Mouse (Mus musculus): ENCODE measurements around the gene Pmfbp1. TPM values are rescaled to one million over a fixed set of nuclear protein-coding genes. Genes with fewer than 3 reads are reported as not detected.

Gene Pmfbp1
- polyA plus RNA-seq, 1 experiment = 0.13 TPM

GRCm38 (mm10) chr8:109578900-109579301, 85.1 kb downstream of the Pmfbp1 start, which contains the start of gene Hp:
Hp (minus strand) TSS chr8:109579172.
- Histone ChIP-seq H3K4me3 (ENCODE audit: insufficient read depth, low read length) (no peak within 1 kb of the TSS), H3K27ac (ENCODE audit: insufficient read depth, low read length) (no peak within 1 kb of the TSS), H3K4me1 (ENCODE audit: control insufficient read depth, insufficient read depth, low read length) (no peaks in the 10 kb centered on the region)
- no peak for TF ChIP-seq POLR2A (IDR thresholded peaks at IDR 0.05; ENCODE audit: extremely low read depth, insufficient read depth, low read length)
- no peak for TF ChIP-seq CTCF (IDR thresholded peaks at IDR 0.05; ENCODE audit: extremely low read depth, insufficient read depth, low read length)

- no peaks in the 10 kb centered on the region for H3K4me1 ChIP-seq (ENCODE audit: control insufficient read depth, insufficient read depth, low read length)
- H3K4me3 ChIP-seq (ENCODE audit: insufficient read depth, low read length) = no peak overlapping the region
- no peak overlapping the region for H3K27ac ChIP-seq (ENCODE audit: insufficient read depth, low read length)
- TF ChIP-seq POLR2A (IDR thresholded peaks at IDR 0.05; ENCODE audit: extremely low read depth, insufficient read depth, low read length) = no peak
- TF ChIP-seq CTCF (IDR thresholded peaks at IDR 0.05; ENCODE audit: extremely low read depth, insufficient read depth, low read length) = no peak
Observed at GRCm38 (mm10) chr8:109584293-109584692, 90.5 kb downstream of the Pmfbp1 start.

GRCm38 (mm10) chr8:109584830-109585229, 91.0 kb downstream of the Pmfbp1 start:
- Histone ChIP-seq H3K4me3 (ENCODE audit: insufficient read depth, low read length) (no peak overlapping the region), H3K27ac (ENCODE audit: insufficient read depth, low read length) (no peak overlapping the region), H3K4me1 (ENCODE audit: control insufficient read depth, insufficient read depth, low read length) (no peaks in the 10 kb centered on the region)
- TF ChIP-seq CTCF (IDR thresholded peaks at IDR 0.05; ENCODE audit: extremely low read depth, insufficient read depth, low read length) (no peak), POLR2A (IDR thresholded peaks at IDR 0.05; ENCODE audit: extremely low read depth, insufficient read depth, low read length) (no peak)

GRCm38 (mm10) chr8:109585652-109586051, 91.8 kb downstream of the Pmfbp1 start:
- TF ChIP-seq POLR2A (IDR thresholded peaks at IDR 0.05; ENCODE audit: extremely low read depth, insufficient read depth, low read length) (no peak), CTCF (IDR thresholded peaks at IDR 0.05; ENCODE audit: extremely low read depth, insufficient read depth, low read length) (no peak)
- Histone ChIP-seq H3K4me1 (ENCODE audit: control insufficient read depth, insufficient read depth, low read length) (no peaks in the 10 kb centered on the region), H3K4me3 (ENCODE audit: insufficient read depth, low read length) (no peak overlapping the region), H3K27ac (ENCODE audit: insufficient read depth, low read length) (no peak overlapping the region)

- no peaks in the 10 kb centered on the region for H3K4me1 ChIP-seq (ENCODE audit: control insufficient read depth, insufficient read depth, low read length)
- no peak overlapping the region for H3K4me3 ChIP-seq (ENCODE audit: insufficient read depth, low read length)
- TF ChIP-seq CTCF (IDR thresholded peaks at IDR 0.05; ENCODE audit: extremely low read depth, insufficient read depth, low read length) (no peak), POLR2A (IDR thresholded peaks at IDR 0.05; ENCODE audit: extremely low read depth, insufficient read depth, low read length) (no peak)
- no peak overlapping the region for H3K27ac ChIP-seq (ENCODE audit: insufficient read depth, low read length)
Observed at GRCm38 (mm10) chr8:109586972-109587504, 93.2 kb downstream of the Pmfbp1 start.

GRCm38 (mm10) chr8:109590901-109591300, 97.1 kb downstream of the Pmfbp1 start:
- Histone ChIP-seq H3K4me3 (ENCODE audit: insufficient read depth, low read length) (no peak overlapping the region), H3K4me1 (ENCODE audit: control insufficient read depth, insufficient read depth, low read length) (no peaks in the 10 kb centered on the region), H3K27ac (ENCODE audit: insufficient read depth, low read length) (no peak overlapping the region)
- TF ChIP-seq CTCF (IDR thresholded peaks at IDR 0.05; ENCODE audit: extremely low read depth, insufficient read depth, low read length) (no peak), POLR2A (IDR thresholded peaks at IDR 0.05; ENCODE audit: extremely low read depth, insufficient read depth, low read length) (no peak)

GRCm38 (mm10) chr8:109591367-109591766, 97.5 kb downstream of the Pmfbp1 start:
- no peaks in the 10 kb centered on the region for H3K4me1 ChIP-seq (ENCODE audit: control insufficient read depth, insufficient read depth, low read length)
- TF ChIP-seq POLR2A (IDR thresholded peaks at IDR 0.05; ENCODE audit: extremely low read depth, insufficient read depth, low read length) (no peak), CTCF (IDR thresholded peaks at IDR 0.05; ENCODE audit: extremely low read depth, insufficient read depth, low read length) (no peak)
- no peak overlapping the region for H3K4me3 ChIP-seq (ENCODE audit: insufficient read depth, low read length)
- H3K27ac ChIP-seq (ENCODE audit: insufficient read depth, low read length) = no peak overlapping the region

GRCm38 (mm10) chr8:109592164-109592563, 98.3 kb downstream of the Pmfbp1 start:
- Histone ChIP-seq H3K4me3 (ENCODE audit: insufficient read depth, low read length) (no peak overlapping the region), H3K4me1 (ENCODE audit: control insufficient read depth, insufficient read depth, low read length) (no peaks in the 10 kb centered on the region), H3K27ac (ENCODE audit: insufficient read depth, low read length) (no peak overlapping the region)
- TF ChIP-seq POLR2A (IDR thresholded peaks at IDR 0.05; ENCODE audit: extremely low read depth, insufficient read depth, low read length) = no peak
- TF ChIP-seq CTCF (IDR thresholded peaks at IDR 0.05; ENCODE audit: extremely low read depth, insufficient read depth, low read length) = no peak

Other genes starting within 250 kb of the Pmfbp1 start
- 17.4 TPM in 2 replicates for gene Dhx38, start 71.8 kb downstream of the Pmfbp1 start, polyA plus RNA-seq (2012; rRNA removed)
- 12.1 TPM in 2 replicates for gene Txnl4b, start 71.9 kb downstream of the Pmfbp1 start, polyA plus RNA-seq (2012; rRNA removed)
- gene Hp, start 85.1 kb downstream of the Pmfbp1 start, polyA plus RNA-seq (2012; rRNA removed) = 0.23 and 0.31 TPM in 2 replicates
- 25.2 and 27.7 TPM in 2 replicates for gene Dhodh, start 114.6 kb downstream of the Pmfbp1 start, polyA plus RNA-seq (2012; rRNA removed)
- gene Pkd1l3, start 120.5 kb downstream of the Pmfbp1 start, polyA plus RNA-seq (2012; rRNA removed) = 0.79 TPM in 2 replicates
- 88.1 and 88.9 TPM in 2 replicates for gene Ist1, start 199.2 kb downstream of the Pmfbp1 start, polyA plus RNA-seq (2012; rRNA removed)
- gene Zfp821, start 211.5 kb downstream of the Pmfbp1 start, polyA plus RNA-seq (2012; rRNA removed) = 47.6 and 56.1 TPM in 2 replicates
- gene Atxn1l, start 243.7 kb downstream of the Pmfbp1 start, polyA plus RNA-seq (2012; rRNA removed) = 14.2 and 14.4 TPM in 2 replicates

All from cortical plate, adult 2 months (tissue).